Mouse (Mus musculus) heart, adult 8-10 months (tissue): Measurements from ENCODE around the gene Rdh13. TPM values are rescaled to one million over a fixed set of nuclear protein-coding genes. Genes with fewer than 3 reads are reported as not detected.
A peak's percentile ranks its signal among the peaks of the same experiment; 100 is the strongest.

ENCODE experiments used
- DNase-seq: peaks from one replicate; pipeline ENCODE4 v3.0.0; 2022; ENCODE audit warnings: low spot score
- total RNA-seq, 4 experiments: library from RNA; stranded (reverse); gene quantifications; 2 replicates each; pipeline ENCODE4 v1.2.4; 2022

The Rdh13 gene
- 10 to 100 TPM; 28.9 to 38.3 (median 32.6) TPM for total RNA-seq

DNA sequence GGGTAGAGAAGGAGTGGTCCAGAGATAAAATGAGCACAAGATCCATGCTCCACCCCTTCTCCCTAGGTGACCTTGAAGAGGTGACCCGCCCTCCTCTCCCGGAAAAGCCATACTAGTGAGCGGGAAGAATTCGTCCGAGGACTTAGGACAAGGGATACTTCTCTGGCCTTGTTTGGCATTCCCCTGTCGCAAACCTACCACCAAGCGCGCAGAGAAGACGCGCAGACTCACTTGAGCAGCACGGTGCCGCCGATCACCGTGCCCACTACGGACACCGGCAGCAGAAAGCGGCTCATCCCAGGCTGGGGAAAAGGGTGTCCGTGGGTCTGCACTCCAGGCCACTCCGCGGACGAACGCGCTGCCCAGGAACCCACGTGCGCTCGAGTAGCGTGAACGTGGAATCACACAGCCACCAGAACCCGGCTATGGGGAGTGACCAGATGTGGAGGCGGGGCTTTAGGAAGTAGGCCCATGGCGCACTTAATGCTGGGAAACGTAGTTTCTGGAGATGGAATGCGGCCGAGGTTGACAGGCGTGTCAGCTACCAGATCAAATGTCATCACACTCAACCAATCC, at the start of gene Rdh13:
Gene Rdh13 (minus strand): TSS at position 434 of the 576 bp plus-strand sequence.
- peak; percentile 94 for DNase-seq

DNA sequence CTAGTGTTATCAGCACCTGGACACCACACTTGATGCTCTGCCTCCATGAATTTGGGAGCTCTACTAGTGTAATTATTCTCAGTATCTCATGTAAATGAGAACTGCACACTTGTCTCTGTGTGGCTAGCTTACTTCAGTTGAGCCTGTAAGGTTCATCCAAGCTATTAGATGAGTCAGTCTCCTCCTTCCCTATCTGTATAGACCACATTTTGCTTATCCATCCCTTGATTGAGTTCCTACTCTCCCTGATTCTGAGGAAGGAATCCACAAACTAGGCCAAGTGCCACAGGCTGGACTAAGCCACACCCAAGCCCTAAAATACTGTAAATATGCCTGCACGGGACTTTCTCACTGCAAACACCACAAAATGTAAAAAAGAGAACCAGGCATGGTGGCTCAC, 48.5 kb upstream of the Rdh13 start:
- DNase-seq: no peak

DNA sequence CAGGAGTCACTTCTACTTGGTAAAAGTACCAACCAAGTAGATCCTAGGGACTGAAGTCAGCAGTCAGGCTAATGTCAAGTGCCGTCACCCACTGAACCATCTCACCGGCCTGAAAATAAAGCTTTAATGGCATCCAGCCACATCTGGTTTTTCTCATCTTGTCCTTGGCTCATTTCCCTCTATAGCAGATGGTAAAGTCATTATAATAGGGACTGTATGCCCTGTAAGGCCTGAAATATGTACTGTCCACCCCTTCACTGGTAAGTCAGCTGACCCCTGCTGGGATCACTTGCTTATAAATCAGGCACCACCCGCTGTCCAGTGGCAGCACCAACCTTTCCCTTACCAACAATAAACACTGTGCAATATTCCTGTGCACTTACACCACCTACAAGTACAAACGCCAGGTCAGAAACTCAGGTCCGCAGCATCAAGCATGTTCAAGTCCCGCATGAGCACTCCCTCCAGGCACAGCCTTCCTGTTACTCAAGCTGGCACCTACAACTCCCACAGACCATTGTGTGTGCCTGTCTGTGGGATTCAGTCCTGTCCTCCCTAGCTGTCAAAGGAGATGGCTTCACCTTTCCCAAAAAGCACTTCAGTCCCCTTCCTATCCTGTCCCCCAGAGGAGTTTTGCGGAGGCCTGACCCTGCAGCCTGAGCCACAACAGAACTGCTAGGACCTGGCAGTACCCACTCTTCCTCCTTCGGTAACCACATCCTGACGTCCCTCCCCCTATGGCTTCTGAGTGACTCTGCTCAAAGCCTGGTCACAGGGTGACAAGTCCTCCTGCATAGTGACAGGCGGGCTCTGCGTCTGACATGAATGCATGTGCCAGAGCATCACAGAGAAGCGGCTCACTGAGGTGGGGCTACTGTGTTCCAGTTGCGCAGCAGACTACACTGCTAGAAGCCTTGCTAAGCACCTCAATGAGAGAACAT, 47.1 kb upstream of the Rdh13 start:
- peak; percentile 80 for DNase-seq

DNA sequence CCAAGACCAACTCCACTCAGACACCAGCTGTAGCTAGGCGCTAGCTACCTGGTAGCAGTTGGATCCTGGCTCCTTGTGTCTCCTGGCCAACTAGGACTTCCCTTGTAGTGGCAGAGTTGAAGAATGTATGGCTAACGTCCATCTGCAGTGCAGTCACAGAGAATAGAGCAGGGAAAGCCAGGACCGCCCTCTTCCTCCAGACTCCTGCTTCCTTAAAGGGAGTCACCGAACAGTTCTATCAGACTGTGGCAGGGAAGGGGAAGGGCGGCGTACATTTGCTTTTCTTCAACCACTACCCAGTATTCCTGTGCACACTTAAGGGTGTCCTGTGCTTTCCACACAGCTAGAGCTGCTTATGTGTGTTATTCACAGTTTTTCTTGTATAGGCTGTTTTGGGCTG, 45.9 kb upstream of the Rdh13 start:
- peak; percentile 86 for DNase-seq

DNA sequence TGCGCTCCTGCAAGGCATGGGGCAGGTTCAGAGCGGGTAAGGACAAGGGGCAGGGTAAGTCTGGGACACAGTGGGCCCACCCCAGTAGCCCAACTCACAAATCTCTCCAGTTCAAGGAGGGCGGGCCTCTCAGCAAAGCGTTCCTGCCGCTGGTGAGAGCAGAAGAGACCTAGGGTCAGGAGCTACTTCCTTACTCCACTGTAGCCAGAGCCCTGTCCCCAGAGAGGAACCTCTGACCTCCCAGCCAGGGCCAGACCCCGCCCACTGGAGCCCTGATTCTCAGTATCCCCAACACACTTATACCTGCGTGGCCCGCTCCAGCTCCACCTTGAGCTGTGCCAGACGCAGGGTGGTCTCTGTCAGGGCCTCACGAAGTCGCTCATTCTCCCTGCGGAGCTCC, 36.8 kb upstream of the Rdh13 start:
- DNase-seq: no peak

DNA sequence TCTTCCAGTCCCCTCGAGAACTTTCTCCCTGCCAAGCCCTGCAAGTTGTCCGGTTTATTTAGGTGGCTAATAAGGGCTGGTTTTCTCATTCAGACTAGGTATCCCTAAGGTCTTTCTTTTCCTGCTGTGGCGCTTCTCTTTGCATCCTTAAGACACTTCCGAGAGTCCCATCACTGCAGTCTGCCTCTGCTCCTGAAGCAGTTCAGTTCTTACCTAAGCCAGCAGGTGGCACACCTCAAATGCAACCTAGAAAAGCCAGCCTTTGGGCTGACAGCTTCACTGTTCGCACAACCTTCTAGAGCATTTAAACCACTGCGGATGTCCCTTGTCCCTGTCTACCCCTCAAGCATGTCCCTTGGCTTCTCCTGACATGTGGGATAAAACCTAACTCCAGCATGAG, 34.2 kb upstream of the Rdh13 start:
- DNase-seq: no peak

DNA sequence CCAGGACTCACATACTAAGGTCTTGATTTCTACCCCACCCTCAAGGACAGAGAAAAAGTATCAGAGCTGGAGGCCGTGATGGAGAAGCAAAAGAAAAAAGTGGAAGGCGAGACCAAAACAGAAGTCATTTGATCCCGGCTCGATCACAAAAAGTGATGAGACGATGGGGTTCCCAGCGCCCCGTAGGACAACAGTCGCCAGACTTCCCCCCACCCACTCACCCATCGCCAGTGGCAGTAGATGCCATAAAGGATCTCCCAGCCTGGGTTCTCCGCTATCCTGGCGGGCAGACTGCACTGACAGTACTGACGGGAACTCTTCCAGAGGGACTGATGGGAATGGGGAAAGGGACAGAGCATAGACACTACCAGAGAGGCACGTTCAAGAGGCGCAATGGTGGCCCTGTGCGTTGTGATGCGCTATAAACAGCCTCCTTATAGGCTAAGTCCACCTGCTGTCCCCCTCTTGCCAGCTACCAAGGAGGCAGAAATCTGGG, 33.4 kb upstream of the Rdh13 start:
- DNase-seq: no peak

DNA sequence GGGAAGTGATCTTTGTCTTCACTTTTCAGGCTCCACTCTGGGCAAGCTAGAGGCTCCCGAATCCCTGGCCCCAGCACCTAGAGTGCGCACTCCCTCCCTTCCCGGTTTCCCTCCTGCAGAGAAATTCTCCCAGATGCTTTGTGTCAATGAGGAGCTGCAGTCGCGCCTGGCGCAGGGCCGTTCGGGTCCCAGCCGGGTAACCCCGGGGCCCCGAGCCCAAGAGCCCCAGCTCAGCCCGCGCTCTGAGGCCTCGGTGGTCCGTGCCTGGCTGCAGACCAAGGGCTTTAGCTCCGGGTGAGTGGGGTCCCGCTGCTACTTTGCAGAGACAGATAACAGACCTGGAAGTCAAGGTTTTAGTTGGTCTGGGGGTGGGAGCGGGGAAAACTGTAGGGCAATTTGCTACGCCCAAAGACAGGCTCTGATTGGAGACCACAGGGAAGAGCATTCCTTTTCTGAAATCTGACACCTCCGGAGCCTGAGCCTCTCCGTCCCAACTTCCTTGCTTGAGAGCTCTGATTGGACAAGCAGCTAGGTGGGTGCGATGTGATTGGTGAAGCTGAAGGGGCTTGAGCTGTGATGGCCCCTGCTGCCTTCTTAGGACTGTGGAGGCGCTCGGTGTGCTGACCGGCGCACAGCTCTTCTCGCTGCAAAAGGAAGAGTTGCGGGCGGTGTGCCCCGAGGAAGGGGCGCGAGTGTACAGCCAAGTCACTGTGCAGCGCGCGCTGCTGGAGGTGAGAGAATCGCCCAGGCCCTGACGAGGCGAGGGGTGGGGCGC, 32.8 kb upstream of the Rdh13 start:
- DNase-seq: peak; percentile 89

DNA sequence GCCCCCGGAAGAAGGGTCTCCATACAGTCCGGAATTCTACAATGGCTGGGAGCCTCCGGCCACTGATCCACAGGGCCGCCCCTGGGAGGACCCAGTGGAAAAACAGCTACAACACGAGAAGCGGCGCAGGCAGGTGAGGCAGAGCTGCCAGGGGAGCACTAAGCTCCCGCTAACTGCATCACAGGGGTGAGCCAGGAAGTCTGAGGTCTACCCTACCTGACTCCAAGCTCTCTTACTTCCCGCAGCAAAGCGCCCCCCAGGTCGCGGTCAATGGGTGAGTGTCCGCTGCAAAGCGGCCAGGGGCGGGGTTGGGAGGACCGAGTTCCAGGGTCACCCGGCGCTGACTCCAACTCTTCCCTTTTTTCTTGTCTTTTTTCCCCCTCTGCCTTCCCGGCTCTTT, 28.5 kb upstream of the Rdh13 start:
- no peak for DNase-seq

DNA sequence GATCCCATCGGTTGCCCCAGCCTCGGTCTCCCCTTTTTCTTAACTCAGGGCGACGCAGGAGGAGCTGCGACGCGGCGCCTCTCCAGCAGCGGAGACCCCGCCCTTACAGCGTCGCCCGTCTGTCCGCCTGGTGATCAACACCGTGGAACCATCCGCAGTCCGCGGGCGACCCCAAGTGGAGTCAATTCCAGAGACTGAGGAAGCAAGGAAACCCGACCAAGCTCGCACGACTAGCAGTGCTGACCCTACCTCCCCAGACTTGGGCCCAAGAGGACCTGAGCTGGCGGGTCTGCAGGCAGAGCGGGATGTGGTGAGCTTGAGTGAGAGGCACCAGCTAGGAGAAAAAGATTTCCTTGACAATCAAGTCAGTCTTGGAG, 25.7 kb upstream of the Rdh13 start:
- peak; percentile 83 for DNase-seq

DNA sequence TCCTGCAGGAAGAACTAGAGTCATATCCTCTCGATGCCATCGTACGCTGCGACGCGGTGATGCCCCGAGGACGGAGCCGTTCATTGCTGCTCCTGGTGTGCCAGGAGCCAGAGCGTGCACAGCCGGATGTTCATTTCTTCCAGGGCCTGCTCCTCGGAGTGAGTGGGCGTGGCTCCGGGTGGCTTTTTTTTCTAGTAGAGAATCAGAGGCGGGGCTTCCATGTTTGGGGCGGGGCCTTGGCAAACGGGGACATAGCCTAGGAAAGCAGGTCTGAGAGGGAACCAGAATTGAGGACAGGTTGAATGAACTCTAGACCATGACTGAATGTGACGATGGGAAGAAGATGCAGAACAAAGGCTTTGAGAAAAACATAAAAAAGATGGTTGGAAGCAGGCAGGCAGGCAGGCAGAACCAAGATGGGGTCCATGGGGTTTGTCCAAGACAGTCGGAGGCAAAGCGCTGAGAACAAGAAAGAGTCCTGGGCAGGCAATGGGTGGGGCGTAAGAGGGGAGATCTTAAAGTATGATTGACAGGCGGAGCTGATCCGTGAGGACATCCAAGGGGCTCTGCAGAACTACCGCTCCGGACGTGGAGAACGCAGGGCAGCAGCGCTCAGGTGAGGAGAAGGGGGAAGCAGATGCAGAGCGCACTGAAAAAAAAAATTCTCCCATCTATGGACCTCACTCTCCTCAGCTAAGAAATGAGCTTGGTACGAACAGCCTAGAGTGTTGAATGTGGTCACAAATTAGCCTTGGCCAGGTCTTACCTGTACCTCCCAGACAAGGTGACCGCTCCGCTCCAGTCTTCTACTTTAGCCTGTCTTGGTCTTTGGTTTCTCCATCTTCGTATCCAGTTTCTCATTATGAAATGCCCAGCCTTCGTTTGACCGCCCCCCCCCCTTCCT, 25.1 kb upstream of the Rdh13 start:
- peak; percentile 57 for DNase-seq

DNA sequence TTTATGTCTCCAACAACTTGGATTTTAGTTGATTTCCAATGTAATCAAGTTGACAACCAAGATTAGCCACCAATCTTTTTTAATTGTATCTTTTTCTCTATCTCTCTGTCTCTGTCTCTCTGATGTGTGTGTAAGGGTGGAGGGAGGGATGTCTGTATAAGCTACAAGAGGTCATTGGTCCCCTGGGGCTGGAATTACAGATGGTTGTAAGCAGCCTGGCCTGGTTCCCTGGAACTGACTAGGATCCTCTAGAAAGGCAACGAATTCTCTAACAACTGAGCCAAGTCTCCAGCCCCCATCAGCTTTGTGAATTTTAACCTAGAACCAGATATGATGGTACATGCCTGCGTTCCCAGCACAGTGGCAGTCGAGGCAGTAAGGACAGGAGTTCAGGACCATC, 22.4 kb upstream of the Rdh13 start:
- no peak for DNase-seq

DNA sequence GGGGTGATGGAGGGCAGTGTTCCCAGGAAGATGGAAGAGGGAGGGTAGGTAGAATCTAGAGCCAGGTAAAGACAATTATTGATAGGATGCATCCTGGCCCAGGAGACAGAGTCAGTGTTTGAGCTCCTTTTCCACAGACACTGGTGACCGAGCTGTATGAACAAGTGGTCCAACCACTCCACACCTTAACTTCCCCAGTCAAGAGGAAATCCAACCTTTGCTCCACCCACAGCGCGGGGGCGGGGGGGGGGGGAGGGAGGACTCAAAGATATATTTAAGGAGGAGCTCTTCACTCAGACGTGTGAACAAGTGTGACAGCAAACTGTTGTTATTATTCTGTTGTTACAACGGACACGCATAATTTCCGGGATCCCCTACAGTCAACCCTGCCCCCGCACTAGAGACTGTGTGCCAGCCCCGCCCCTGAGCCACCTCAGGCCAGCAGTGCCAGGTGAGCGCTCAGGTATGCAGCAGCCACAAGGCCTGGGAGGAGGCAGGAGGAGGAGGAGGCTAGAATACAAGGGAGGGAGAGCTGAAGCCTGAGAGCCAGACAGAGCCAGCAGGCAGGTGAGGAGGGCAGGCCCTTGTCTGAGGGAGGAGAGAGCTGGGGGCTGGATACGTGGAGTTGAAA, 18.9 kb upstream of the Rdh13 start:
- DNase-seq: no peak

DNA sequence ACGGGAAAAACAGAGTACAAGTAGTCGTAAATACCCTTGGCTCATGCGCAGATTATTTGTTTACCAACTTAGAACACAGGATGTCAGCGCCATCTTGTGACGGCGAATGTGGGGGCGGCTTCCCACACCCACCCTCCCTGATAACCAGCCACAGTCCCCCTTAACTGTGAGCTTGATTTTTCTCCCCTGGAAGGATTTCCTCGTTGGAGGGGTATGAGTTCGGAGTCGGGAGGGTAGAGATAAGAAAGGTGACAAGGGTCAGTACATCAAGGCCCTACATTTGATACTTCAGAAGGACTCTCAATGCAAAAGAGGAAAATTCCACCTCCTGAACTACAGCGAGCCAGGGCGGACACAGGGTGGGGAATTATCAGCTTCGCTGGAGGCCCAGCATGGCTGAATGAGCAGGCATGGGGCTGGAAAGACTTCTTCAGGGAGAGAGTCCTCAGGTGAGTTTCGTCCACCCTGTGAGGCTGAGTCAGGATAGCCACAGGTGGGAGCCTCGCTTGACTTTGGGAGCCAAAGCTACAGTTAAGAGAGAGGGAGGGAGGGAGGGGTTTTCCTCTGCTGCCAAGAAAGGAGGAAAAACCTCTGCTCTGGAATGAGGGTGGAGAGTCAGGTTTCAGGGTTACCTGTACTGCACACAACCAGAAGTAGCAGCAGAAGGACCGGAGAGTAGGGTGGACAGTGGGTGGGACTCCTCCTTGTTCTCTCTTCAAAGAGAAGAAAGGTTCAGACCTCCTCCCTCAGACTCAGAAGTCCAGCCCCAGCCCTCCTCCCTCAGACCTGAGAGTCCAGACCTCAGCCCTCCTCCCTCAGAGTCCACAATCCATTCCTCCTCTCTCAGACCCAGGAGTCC, 15.4 kb upstream of the Rdh13 start, which contains the start of gene Eps8l1:
Gene Eps8l1 (plus strand): TSS at position 99 of the 859 bp plus-strand sequence.
- DNase-seq: no peak

DNA sequence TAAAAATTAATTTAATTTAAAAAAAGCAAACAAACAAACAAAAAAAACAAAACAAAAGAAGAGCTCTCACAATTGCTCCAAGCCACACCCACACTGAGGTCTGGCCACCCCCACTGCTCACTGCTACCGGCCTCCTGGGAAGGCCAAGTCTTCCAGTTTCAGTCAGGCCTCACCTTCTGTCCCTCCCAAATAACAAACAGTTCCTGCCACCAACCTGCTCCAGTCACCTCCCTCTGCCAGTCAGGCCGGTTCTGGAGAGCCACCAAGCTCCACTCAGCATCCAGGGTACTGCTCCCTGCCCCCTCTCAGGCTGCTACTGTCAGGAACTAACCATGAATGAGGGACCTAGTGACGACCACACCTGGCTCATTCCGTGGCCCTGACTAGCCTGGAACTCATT, 7.2 kb upstream of the Rdh13 start:
- no peak for DNase-seq

DNA sequence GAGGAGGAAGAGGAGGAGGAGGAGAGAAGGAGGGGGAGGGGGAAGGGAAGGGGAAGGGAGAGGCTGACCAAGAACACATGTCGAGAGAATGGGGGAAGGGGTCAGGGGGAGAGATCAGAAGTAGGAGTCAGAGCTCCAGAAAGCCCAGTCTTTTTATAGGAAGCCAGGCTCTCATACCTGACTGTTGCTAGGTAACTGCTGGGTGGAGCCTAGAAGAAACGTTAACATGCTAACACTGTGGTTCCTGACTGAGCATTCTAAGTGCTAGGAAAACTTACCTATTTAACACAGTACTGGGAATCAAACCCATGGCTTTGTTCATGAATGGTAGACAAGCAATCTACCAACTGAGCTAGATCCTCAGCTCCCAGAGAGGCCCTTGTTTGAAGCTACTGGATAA, 3.8 kb upstream of the Rdh13 start:
- no peak for DNase-seq

DNA sequence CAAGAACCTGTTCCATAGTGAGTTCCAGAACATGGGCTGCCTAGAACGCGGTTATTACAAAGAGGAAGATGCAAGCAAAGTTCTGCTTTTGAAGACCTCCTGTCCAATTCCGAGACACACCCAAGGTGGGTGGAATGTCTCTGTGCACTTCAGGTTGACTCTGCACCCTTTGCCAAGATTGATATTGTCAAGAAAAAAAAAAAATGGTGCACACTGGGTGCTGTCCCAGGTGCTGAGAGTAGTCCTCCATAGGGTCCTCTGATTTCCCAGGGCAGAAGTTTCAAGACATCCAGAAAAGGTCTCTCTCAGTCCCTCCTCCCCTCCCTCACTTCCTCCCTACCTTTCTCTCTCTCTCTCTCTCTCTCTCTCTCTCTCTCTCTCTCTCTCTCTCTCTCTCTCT, 3.0 kb upstream of the Rdh13 start:
- DNase-seq: no peak

DNA sequence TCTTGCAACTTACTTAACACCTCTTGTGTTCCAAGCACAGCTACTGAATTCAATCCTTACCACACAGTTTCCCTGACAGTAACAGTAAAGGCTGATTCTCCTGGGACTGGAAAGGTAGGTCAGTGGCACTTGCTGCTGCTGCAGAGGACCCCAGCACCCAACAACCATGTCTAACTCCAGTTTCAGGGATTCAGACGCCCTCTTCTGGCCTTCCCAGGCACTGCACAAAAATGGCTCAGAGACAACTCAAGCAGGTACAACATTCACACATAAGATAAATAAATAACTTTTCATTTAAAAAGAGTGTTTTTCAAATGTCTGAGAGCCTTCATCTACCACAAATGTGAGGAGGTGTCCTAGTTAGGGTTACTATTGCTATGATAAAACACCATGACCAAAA, 1.7 kb upstream of the Rdh13 start:
- no peak for DNase-seq

DNA sequence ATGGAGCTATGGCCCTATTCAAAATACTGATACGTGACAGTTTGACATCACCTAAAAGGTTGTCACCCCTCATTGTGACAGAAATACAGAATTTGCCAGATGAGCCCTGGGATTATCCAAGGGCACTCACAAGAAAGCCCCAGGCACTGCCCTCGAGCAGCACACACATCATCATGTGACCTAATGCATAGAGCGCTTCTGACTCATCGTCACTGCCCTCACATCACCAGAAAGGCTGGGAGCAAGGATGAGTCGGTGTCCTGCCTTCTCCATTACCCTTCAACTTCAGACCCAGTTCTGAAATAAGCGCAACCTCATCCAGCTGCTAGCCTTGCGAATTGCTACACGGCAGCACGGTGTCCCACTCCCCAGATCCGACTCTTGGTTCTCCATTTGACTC, 4.9 kb downstream of the Rdh13 start:
- no peak for DNase-seq

DNA sequence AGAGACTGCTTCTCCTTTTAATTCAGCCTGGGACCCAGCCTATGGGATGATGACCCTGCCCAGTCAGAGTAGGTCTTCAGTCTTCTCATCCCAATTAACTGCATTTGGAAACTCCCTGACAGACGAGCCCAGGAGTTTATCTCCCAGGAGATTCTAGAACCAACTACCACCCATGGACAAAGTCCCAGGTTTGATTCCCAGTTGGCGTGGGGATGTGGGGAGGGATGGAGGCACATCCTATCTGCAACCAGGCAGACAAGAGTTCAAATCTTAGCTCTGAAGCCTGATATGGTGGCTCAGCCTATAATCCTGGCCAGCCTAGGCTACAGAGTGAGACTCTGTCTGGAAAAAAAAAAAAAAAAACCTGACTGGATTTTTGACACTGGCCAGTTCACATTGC, 7.7 kb downstream of the Rdh13 start:
- no peak for DNase-seq
